11 mouse cellular contexts compared by ENCODE assay signal in genomic region chr9:118674761-118675160, GRCm38 (mm10).
DNase-seq lines count a peak whose midpoint lies in the region; ATAC-seq lines count a peak whose summit lies in the region.
"Had no signal": no experiment of that assay in that cellular context is flagged by ENCODE, and none has a peak within 500 bp of the region (broad histone marks: within the 10 kb centered on the region; RNA-seq: fewer than 3 reads in every experiment).

No protein-coding gene starts in this region.

- H3K27me3 ChIP-seq in embryonic facial prominence, embryonic 11.5 days (ENCODE audit: control insufficient read depth, insufficient read depth, low read length) = no peaks in the 10 kb centered on the region
- H3K27me3 ChIP-seq in embryonic facial prominence, embryonic 10.5 days (replicated peaks; ENCODE audit: low read depth, poor library complexity, severe bottlenecking) = no peaks in the 10 kb centered on the region
- no peaks in the 10 kb centered on the region for H3K27me3 ChIP-seq in midbrain, embryonic 14.5 days (ENCODE audit: control insufficient read depth, insufficient read depth, low read length)
- no peaks in the 10 kb centered on the region for H3K27me3 ChIP-seq in midbrain, embryonic 11.5 days (ENCODE audit: control insufficient read depth, insufficient read depth, low read length)
- no peaks in the 10 kb centered on the region for H3K27me3 ChIP-seq in splenic B cell, adult 2 months (ENCODE audit: control insufficient read depth, insufficient read depth, low read length, poor library complexity, severe bottlenecking)
- H3K27me3 ChIP-seq: limb, embryonic 15.5 days had no signal

- H3K4me1 ChIP-seq in embryonic facial prominence, embryonic 11.5 days (ENCODE audit: control insufficient read depth, insufficient read depth, low read length) = peaks cover 15% of the 10 kb centered on the region
- peaks cover 33% of the 10 kb centered on the region for H3K4me1 ChIP-seq in embryonic facial prominence, embryonic 10.5 days
- H3K4me1 ChIP-seq in midbrain, embryonic 14.5 days (ENCODE audit: control insufficient read depth, insufficient read depth, low read length) = 0 out of 2 replicates have a peak, but pooled peaks cover 7% of the 10 kb centered on the region
- H3K4me1 ChIP-seq in midbrain, embryonic 11.5 days (ENCODE audit: control insufficient read depth, insufficient read depth, low read length) = peaks cover 8% of the 10 kb centered on the region
- H3K4me1 ChIP-seq in brown adipose tissue, adult 24 weeks (ENCODE audit: control insufficient read depth, insufficient read depth, insufficient read length, low read length) = no peaks in the 10 kb centered on the region

- WGBS in embryonic facial prominence, embryonic 11.5 days = 93% methylated on average over 22 of the region's 22 CpGs
- WGBS in embryonic facial prominence, embryonic 10.5 days = 91% methylated on average over 22 of the region's 22 CpGs
- WGBS in midbrain, embryonic 14.5 days = 85% methylated on average over 22 of the region's 22 CpGs
- 89% methylated on average over 15 of the region's 22 CpGs for WGBS in midbrain, embryonic 11.5 days

- H3K9me3 ChIP-seq in embryonic facial prominence, embryonic 11.5 days (replicated peaks; ENCODE audit: control insufficient read depth, low read length) = no peaks in the 10 kb centered on the region
- H3K9me3 ChIP-seq in embryonic facial prominence, embryonic 10.5 days = no peaks in the 10 kb centered on the region
- H3K9me3 ChIP-seq in midbrain, embryonic 14.5 days (ENCODE audit: control insufficient read depth, low read length) = no peaks in the 10 kb centered on the region
- H3K9me3 ChIP-seq in midbrain, embryonic 11.5 days (ENCODE audit: control insufficient read depth, low read length) = no peaks in the 10 kb centered on the region
- H3K9me3 ChIP-seq: limb, embryonic 15.5 days had no signal

- no peak for ATAC-seq in embryonic facial prominence, embryonic 11.5 days (replicated peaks; ENCODE audit: insufficient number of reproducible peaks, low FRiP score, low TSS enrichment, low read depth)
- ATAC-seq in midbrain, embryonic 14.5 days (ENCODE audit: low FRiP score, low TSS enrichment) = no peak
- ATAC-seq in midbrain, embryonic 11.5 days (ENCODE audit: low FRiP score) = no peak
- ATAC-seq in megakaryocyte progenitor cell, adult 5-6 weeks (replicated peaks; ENCODE audit: poor library complexity) = no peak

- H3K27ac ChIP-seq in embryonic facial prominence, embryonic 11.5 days (replicated peaks; ENCODE audit: low read depth, low read length) = no peak overlapping the region
- H3K27ac ChIP-seq in embryonic facial prominence, embryonic 10.5 days (replicated peaks) = no peak overlapping the region
- no peak overlapping the region for H3K27ac ChIP-seq in midbrain, embryonic 14.5 days (replicated peaks; ENCODE audit: low read depth, low read length)
- H3K27ac ChIP-seq in midbrain, embryonic 11.5 days (ENCODE audit: low read depth, low read length) = no peak overlapping the region
- 0 out of 2 replicates have a peak overlapping the region, but pooled peaks have one; percentile 34 for H3K27ac ChIP-seq in brown adipose tissue, adult 24 weeks (replicated peaks; ENCODE audit: low read depth, low read length)
- H3K27ac ChIP-seq: gastrocnemius, adult 2 months; limb, embryonic 15.5 days had no signal

- DNase-seq in embryonic facial prominence, embryonic 11.5 days (ENCODE audit: low spot score) = peak; percentile 49
- no peak for DNase-seq in embryonic facial prominence, embryonic 10.5 days (ENCODE audit: low spot score)
- peak; percentile 49 for DNase-seq in midbrain, embryonic 14.5 days
- DNase-seq in midbrain, embryonic 11.5 days (ENCODE audit: low spot score, missing footprints) = no peak
- peak; percentile 56 for DNase-seq in splenic B cell, adult 2 months (ENCODE audit: low read depth, low spot score)
- DNase-seq in adrenal gland, adult (ENCODE audit: inconsistent age in 2 of 2, low spot score in 1 of 2) = no peak
- DNase-seq: adrenal gland, postnatal 14 days; gastrocnemius, adult 2 months had no signal

- no peak overlapping the region for H3K9ac ChIP-seq in embryonic facial prominence, embryonic 11.5 days (replicated peaks; ENCODE audit: low read length)
- no peak overlapping the region for H3K9ac ChIP-seq in midbrain, embryonic 14.5 days (replicated peaks; ENCODE audit: low read length)
- H3K9ac ChIP-seq in midbrain, embryonic 11.5 days (ENCODE audit: low read length) = no peak overlapping the region
- H3K9ac ChIP-seq: limb, embryonic 15.5 days had no signal

- no peaks in the 10 kb centered on the region for H3K36me3 ChIP-seq in embryonic facial prominence, embryonic 11.5 days (replicated peaks; ENCODE audit: control insufficient read depth, insufficient read depth, low read depth, low read length)
- peaks cover 63% of the 10 kb centered on the region for H3K36me3 ChIP-seq in embryonic facial prominence, embryonic 10.5 days (replicated peaks)
- no peaks in the 10 kb centered on the region for H3K36me3 ChIP-seq in midbrain, embryonic 14.5 days (ENCODE audit: control insufficient read depth, insufficient read depth, low read length)
- H3K36me3 ChIP-seq in midbrain, embryonic 11.5 days (ENCODE audit: control insufficient read depth, insufficient read depth, low read length) = no peaks in the 10 kb centered on the region
- no peaks in the 10 kb centered on the region for H3K36me3 ChIP-seq in splenic B cell, adult 2 months (ENCODE audit: control insufficient read depth, insufficient read depth, low read length, poor library complexity, severe bottlenecking)

- no peak overlapping the region for H3K4me2 ChIP-seq in embryonic facial prominence, embryonic 11.5 days (ENCODE audit: low read depth, low read length)
- H3K4me2 ChIP-seq in midbrain, embryonic 14.5 days (ENCODE audit: low read length) = no peak overlapping the region
- no peak overlapping the region for H3K4me2 ChIP-seq in midbrain, embryonic 11.5 days
- H3K4me2 ChIP-seq: limb, embryonic 15.5 days had no signal

- H3K4me3 ChIP-seq in embryonic facial prominence, embryonic 11.5 days (ENCODE audit: low read depth, low read length) = no peak overlapping the region
- H3K4me3 ChIP-seq in embryonic facial prominence, embryonic 10.5 days = no peak overlapping the region
- H3K4me3 ChIP-seq in midbrain, embryonic 14.5 days (replicated peaks; ENCODE audit: low read depth, low read length) = no peak overlapping the region
- no peak overlapping the region for H3K4me3 ChIP-seq in midbrain, embryonic 11.5 days (ENCODE audit: low read depth, low read length)
- H3K4me3 ChIP-seq in brown adipose tissue, adult 24 weeks (ENCODE audit: insufficient read depth, low read depth, low read length) = no peak overlapping the region
- H3K4me3 ChIP-seq: gastrocnemius, adult 2 months; limb, embryonic 15.5 days had no signal

Comparison
In these comparisons a context has a peak if more than half of its experiments do, and no peak if none do; other contexts are left out.
1. DNase-seq: peak in embryonic facial prominence, embryonic 11.5 days (single experiment), midbrain, embryonic 14.5 days (single experiment) and splenic B cell, adult 2 months (single experiment); none in embryonic facial prominence, embryonic 10.5 days (single experiment), midbrain, embryonic 11.5 days (single experiment) and adrenal gland, adult (0 of 2).